Mouse (Mus musculus) heart, adult 2 months (tissue): Measurements from ENCODE around the gene Rsbn1.
A peak's percentile ranks its signal among the peaks of the same experiment; 100 is the strongest.

ENCODE experiments used
- CTCF ChIP-seq: fragments of 200-600 bp; IDR thresholded peaks from 2 replicates; pipeline ENCODE4 v1.8.1; 2022; ENCODE audit warnings: antibody characterized with exemption, mild to moderate bottlenecking, moderate library complexity
- POLR2A ChIP-seq: fragments of 200-500 bp; IDR thresholded peaks from 2 replicates; pipeline ENCODE4 v1.6.1; 2011; ENCODE audit warnings: mild to moderate bottlenecking, low read depth, low read length, control low read depth; ENCODE audit not compliant: insufficient read depth

- TF ChIP-seq CTCF (peak; percentile 55), POLR2A (no peak)
These were observed 96.2 kb downstream of the Rsbn1 start for GRCm38 (mm10) chr3:104009924-104010662.
